9 mouse cellular contexts compared by ENCODE assay signal in genomic region chr7:100917751-100918150, GRCm38 (mm10). TPM values are rescaled to one million over a fixed set of nuclear protein-coding genes. Genes with fewer than 3 reads are reported as not detected.
DNase-seq lines count a peak whose midpoint lies in the region; ATAC-seq and TF ChIP-seq lines count a peak whose summit lies in the region.
"Had no signal": no experiment of that assay in that cellular context is flagged by ENCODE, and none has a peak within 500 bp of the region (broad histone marks: within the 10 kb centered on the region; RNA-seq: fewer than 3 reads in every experiment).

No protein-coding gene starts in this region.

- no peaks in the 10 kb centered on the region for H3K36me3 ChIP-seq in heart, adult 2 months (ENCODE audit: control insufficient read depth, insufficient read depth, low read length)
- H3K36me3 ChIP-seq in lung, embryonic 14.5 days (ENCODE audit: insufficient read depth): peaks cover 77% of the 10 kb centered on the region
- H3K36me3 ChIP-seq in limb, embryonic 13.5 days: peaks cover 76% of the 10 kb centered on the region

- DNase-seq in heart, adult 2 months: no peak
- DNase-seq in heart, postnatal 25 days (ENCODE audit: low spot score): no peak
- DNase-seq in lung, embryonic 14.5 days: no peak
- no peak for DNase-seq in lung, postnatal 14 days
- no peak for DNase-seq in cerebellum, adult 8-10 months
- DNase-seq in cerebellum, adult 9-10 months: no peak

- no peaks in the 10 kb centered on the region for H3K27me3 ChIP-seq in heart, adult 2 months (ENCODE audit: control insufficient read depth, insufficient read depth, low read length)
- H3K27me3 ChIP-seq in lung, embryonic 14.5 days (ENCODE audit: insufficient read depth, low read length): no peaks in the 10 kb centered on the region
- no peaks in the 10 kb centered on the region for H3K27me3 ChIP-seq in limb, embryonic 13.5 days

- H3K4me2 ChIP-seq in lung, embryonic 14.5 days: peak overlapping the region; percentile 45
- peak overlapping the region; percentile 44 for H3K4me2 ChIP-seq in limb, embryonic 13.5 days (replicated peaks)

- intact Hi-C loops in heart, adult 2 months (cut with DNase I): no loop called here
- intact Hi-C loops in heart, postnatal 25 days (cut with DNase I): no loop called here

- H3K4me3 ChIP-seq in heart, adult 2 months: no peak overlapping the region
- H3K4me3 ChIP-seq in lung, embryonic 14.5 days (ENCODE audit: low read depth, low read length): no peak overlapping the region
- H3K4me3 ChIP-seq in brown adipose tissue, adult 24 weeks (ENCODE audit: insufficient read depth, low read depth, low read length): no peak overlapping the region
- no peak overlapping the region for H3K4me3 ChIP-seq in limb, embryonic 13.5 days

- peak overlapping the region; percentile 64 for H3K27ac ChIP-seq in heart, adult 2 months
- H3K27ac ChIP-seq in lung, embryonic 14.5 days (ENCODE audit: low read depth): peak overlapping the region; percentile 86
- 0 out of 2 replicates have a peak overlapping the region, but pooled peaks have one; percentile 29 for H3K27ac ChIP-seq in brown adipose tissue, adult 24 weeks (replicated peaks; ENCODE audit: low read depth, low read length)
- peak overlapping the region; percentile 59; the same call in 1 of the 2 replicates for H3K27ac ChIP-seq in limb, embryonic 13.5 days
- H3K27ac ChIP-seq: macrophage had no signal

- peak overlapping the region; percentile 17 for H3K9ac ChIP-seq in heart, adult 2 months (ENCODE audit: low read depth, low read length)
- H3K9ac ChIP-seq in lung, embryonic 14.5 days: peak overlapping the region; percentile 45
- H3K9ac ChIP-seq in limb, embryonic 13.5 days: peak overlapping the region; percentile 59

- no peak for TF ChIP-seq EP300 in heart, adult 2 months (IDR thresholded peaks at IDR 0.05; ENCODE audit: insufficient read depth, low read depth, low read length)

- no peak for TF ChIP-seq POLR2A in heart, adult 2 months (IDR thresholded peaks at IDR 0.05; ENCODE audit: insufficient read depth, low read depth, low read length)

- H3K9me3 ChIP-seq in lung, embryonic 14.5 days (ENCODE audit: low read depth, low read length): no peaks in the 10 kb centered on the region
- H3K9me3 ChIP-seq in limb, embryonic 13.5 days: no peaks in the 10 kb centered on the region

- no peak for TF ChIP-seq CTCF in heart, adult 2 months (IDR thresholded peaks at IDR 0.05)
- TF ChIP-seq CTCF in lung, embryonic 14.5 days (IDR thresholded peaks at IDR 0.05; ENCODE audit: low read depth): no peak

- peaks cover 23% of the 10 kb centered on the region for H3K4me1 ChIP-seq in heart, adult 2 months (ENCODE audit: control insufficient read depth, insufficient read depth, low read length)
- peaks cover 45% of the 10 kb centered on the region for H3K4me1 ChIP-seq in lung, embryonic 14.5 days (ENCODE audit: insufficient read depth)
- peaks cover 15% of the 10 kb centered on the region; the same call in 1 of the 2 replicates for H3K4me1 ChIP-seq in brown adipose tissue, adult 24 weeks (ENCODE audit: control insufficient read depth, insufficient read depth, insufficient read length, low read length)
- H3K4me1 ChIP-seq in limb, embryonic 13.5 days: peaks cover 84% of the 10 kb centered on the region

- 36% methylated on average over 6 of the region's 6 CpGs for WGBS in heart, adult 2 months
- 46% methylated on average over 6 of the region's 6 CpGs for WGBS in lung, embryonic 14.5 days
- 50% methylated on average over 6 of the region's 6 CpGs for WGBS in limb, embryonic 13.5 days

- H3K79me2 ChIP-seq in heart, adult 2 months (replicated peaks; ENCODE audit: control insufficient read depth, insufficient read depth, low read length): no peaks in the 10 kb centered on the region

- ATAC-seq in lung, embryonic 14.5 days (ENCODE audit: insufficient read depth): no peak
- ATAC-seq in limb, embryonic 13.5 days (ENCODE audit: low FRiP score, low read depth): no peak

RNA-seq across cellular contexts. Expression of gene Arhgef17, which starts 14.2 kb away (rescaled TPM):
- 10 to 100 TPM; 26.2 to 28.4 TPM for total RNA-seq in heart, adult 2 months (2021)
- 23.4 and 28.9 TPM in 2 replicates for polyA plus RNA-seq in heart, adult 2 months (2012; rRNA removed)
- total RNA-seq in heart, postnatal 25 days (2021): 10 to 100 TPM; 24.0 to 28.8 TPM
- polyA plus RNA-seq in lung, embryonic 14.5 days (2014; fragmentation: Nextera tagmentation; extraction: Ambion mirVana): 18.5 and 22.5 TPM in 2 replicates
- 2.5 and 3.3 TPM in 2 replicates for polyA plus RNA-seq in brown adipose tissue, adult 24 weeks (2012; ENCODE audit: insufficient read depth, insufficient read length, missing spikeins)
- polyA plus RNA-seq in limb, embryonic 13.5 days (2015; fragmentation: Nextera tagmentation; extraction: Ambion mirVana): 7.9 and 8.0 TPM in 2 replicates

RNA-seq across cellular contexts. Expression of gene Relt, which starts 54.5 kb away (rescaled TPM):
- total RNA-seq in heart, adult 2 months (2021): 1 to 10 TPM; 4.6 to 5.5 TPM
- polyA plus RNA-seq in heart, adult 2 months (2012; rRNA removed): 6.4 and 7.2 TPM in 2 replicates
- 1 to 10 TPM; 2.4 to 3.0 TPM for total RNA-seq in heart, postnatal 25 days (2021)
- 3.8 and 4.1 TPM in 2 replicates for polyA plus RNA-seq in lung, embryonic 14.5 days (2014; fragmentation: Nextera tagmentation; extraction: Ambion mirVana)
- 0.36 and 0.54 TPM in 2 replicates for polyA plus RNA-seq in brown adipose tissue, adult 24 weeks (2012; ENCODE audit: insufficient read depth, insufficient read length, missing spikeins)
- polyA plus RNA-seq in limb, embryonic 13.5 days (2015; fragmentation: Nextera tagmentation; extraction: Ambion mirVana): 3.6 and 4.3 TPM in 2 replicates

RNA-seq across cellular contexts. Expression of gene P2ry6, which starts 56.7 kb away (rescaled TPM):
- 1 to 10 TPM; 3.6 to 4.2 TPM for total RNA-seq in heart, adult 2 months (2021)
- polyA plus RNA-seq in heart, adult 2 months (2012; rRNA removed): 9.6 and 11.1 TPM in 2 replicates
- total RNA-seq in heart, postnatal 25 days (2021): 1 to 10 TPM; 4.4 TPM
- polyA plus RNA-seq in lung, embryonic 14.5 days (2014; fragmentation: Nextera tagmentation; extraction: Ambion mirVana): 9.4 and 10.9 TPM in 2 replicates
- polyA plus RNA-seq in brown adipose tissue, adult 24 weeks (2012; ENCODE audit: insufficient read depth, insufficient read length, missing spikeins): 3.7 and 4.5 TPM in 2 replicates
- polyA plus RNA-seq in limb, embryonic 13.5 days (2015; fragmentation: Nextera tagmentation; extraction: Ambion mirVana): 4.7 and 5.6 TPM in 2 replicates

Comparison
In these comparisons a context has a peak if more than half of its experiments do, and no peak if none do; other contexts are left out.
1. H3K27ac ChIP-seq: peak in every context shown above with its lines; median percentile 86 in lung, embryonic 14.5 days; 64 in heart, adult 2 months; 59 in limb, embryonic 13.5 days; 29 in brown adipose tissue, adult 24 weeks.